Mouse (Mus musculus) liver, adult 2 months (tissue): ENCODE measurements at regions not wholly inside any gene's neighbourhood (a gene's known extent, or its start where the extent isn't known, plus 50 kb on each side); places are given as distances from the start of the nearest gene placed in this dataset.

Experiments
- CTCF ChIP-seq: fragments of 200-500 bp; IDR thresholded peaks from 2 replicates; pipeline ENCODE4 v1.5.1; 2011; ENCODE audit warnings: low read depth, low read length, control low read depth
- POLR2A ChIP-seq: fragments of 200-500 bp; IDR thresholded peaks from 2 replicates; pipeline ENCODE4 v1.6.1; 2011; ENCODE audit warnings: low read length, control low read depth; ENCODE audit not compliant: insufficient read depth; ENCODE audit errors: extremely low read depth

- TF ChIP-seq CTCF, result no peak
- no peak for TF ChIP-seq POLR2A
Observed at GRCm38 (mm10) chr13:80518836-80519235, 364.3 kb upstream of the Arrdc3 start.
